Mouse (Mus musculus): Measurements from ENCODE around the gene Dyrk2.
A peak's percentile ranks its signal among the peaks of the same experiment; 100 is the strongest.

The Dyrk2 gene

DNA sequence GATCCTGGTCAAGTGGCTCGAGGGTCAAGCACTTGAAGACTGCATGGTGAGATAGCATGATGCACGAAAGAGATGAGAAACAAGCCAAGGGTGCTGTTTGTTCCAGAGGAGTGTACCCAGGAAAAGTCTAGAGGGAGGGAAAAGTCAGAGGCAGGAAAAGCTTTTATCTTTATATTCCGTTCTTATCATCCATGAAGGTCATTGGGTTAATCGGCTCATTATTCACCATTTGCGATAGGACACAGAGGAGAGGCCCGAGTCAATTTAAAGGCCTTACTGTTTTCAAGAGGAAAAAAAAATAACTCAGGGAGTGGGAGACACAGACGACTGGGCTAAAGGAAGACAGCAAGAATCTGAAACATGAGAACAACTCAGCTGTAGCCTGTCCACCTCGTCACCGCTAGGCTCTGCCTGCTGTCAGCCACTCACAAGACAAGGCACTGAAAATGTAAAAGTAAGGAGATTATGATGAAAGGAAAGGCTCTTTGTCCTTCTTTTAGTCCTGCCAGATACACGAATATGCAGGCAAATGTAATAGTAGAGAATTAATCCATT, 22.9 kb downstream of the Dyrk2 start:
- no peak for DNase-seq (ENCODE audit: low read depth in 1 of 2, low spot score in 2 of 2)

DNA sequence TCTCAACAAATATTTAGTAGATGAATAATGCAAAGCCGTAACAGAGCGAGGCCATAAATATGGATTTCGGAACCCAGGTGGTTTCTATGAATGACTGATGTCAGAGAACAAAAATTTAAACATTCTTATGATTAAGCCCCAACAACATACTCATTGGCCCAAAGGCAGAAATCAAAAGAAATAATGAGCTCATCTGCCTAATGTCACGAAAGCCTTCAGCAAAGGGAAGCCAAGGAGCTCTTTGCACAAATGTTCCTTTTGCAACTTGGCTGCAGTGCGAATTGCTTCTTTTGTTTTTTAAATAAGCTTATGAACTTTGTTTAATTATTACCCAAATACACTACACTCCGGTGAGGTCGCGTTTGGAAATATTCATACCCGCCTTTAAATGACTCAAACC, 29.4 kb downstream of the Dyrk2 start:
- DNase-seq (ENCODE audit: low read depth in 1 of 2, low spot score in 2 of 2) = no peak

DNA sequence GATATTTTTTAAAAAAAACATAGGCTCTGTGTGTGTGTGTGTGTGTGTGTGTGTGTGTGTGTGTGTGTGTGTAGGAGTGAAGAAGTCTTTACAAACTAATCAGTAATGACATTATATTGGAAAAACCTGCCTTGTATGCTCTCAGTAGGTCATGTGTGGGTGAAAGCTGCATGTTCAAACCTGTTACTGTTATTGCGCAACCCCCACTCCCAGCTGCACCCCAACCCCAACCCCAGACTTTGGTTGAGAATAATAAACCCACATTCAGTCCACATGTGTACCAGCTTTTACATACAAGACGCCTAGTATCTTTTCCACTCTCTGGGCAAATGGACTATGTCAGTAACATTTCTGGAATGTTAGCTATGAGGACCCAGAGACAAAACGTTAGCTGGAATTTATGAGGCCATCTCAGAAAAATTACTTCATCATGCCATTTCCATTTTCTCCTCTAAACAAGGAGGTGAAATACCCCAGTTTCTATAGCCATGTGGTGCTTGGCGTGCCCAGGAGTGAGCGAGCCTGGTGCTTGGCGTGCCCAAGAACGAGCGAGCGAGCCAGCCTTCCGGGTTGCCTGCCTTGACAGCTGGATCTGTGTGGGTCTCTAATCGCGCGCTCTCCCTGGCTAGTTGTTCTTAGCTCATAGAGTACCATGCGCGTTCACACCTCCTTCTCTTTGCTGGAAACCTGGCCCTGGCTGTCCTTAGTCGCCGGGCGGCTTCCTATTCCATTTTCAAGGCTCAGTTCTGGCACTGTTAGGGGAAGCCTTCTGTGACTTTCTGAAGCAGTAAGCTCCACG, 30.5 kb downstream of the Dyrk2 start:
- DNase-seq (ENCODE audit: low read depth in 1 of 2, low spot score in 2 of 2) = no peak

DNA sequence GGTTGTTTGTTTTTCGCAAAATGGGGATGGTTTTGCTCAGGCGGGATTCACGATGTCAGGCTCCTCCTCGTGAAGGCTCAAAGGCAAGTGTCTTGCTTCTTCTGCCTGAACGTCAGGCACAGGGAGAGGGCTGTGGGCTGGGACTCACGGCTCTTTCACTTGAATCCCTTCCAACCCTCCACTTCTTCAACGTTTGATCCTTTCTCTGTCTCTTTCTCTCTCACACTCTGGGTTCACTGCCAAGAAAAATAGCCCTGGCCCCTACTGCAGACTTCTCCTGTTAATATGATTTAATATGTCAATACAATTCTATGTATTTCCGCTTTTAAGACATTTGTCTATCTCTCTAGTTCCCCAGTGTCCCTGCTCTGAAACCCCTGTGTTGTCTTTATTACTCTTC, 32.4 kb downstream of the Dyrk2 start:
- DNase-seq (ENCODE audit: low read depth in 1 of 2, low spot score in 2 of 2) = no peak

DNA sequence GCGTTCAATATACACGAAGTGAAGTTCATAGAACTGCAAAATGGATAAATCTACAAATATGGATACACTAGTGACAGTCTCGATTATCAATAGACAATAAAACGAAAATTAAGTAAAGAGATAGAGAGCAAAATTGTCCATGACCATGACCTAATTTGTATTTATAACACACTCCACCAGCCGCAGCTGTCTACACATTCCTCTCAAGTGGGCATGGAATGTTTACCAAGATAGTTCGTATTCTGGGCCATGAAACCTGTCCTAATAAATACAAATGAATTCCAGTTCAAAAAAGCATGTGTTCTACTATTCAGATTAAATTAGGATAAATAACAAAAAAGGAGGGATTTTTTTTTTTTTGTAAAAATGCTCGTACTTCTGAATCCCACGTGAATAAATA, 38.8 kb downstream of the Dyrk2 start:
- DNase-seq (ENCODE audit: low read depth in 1 of 2, low spot score in 2 of 2) = no peak

DNA sequence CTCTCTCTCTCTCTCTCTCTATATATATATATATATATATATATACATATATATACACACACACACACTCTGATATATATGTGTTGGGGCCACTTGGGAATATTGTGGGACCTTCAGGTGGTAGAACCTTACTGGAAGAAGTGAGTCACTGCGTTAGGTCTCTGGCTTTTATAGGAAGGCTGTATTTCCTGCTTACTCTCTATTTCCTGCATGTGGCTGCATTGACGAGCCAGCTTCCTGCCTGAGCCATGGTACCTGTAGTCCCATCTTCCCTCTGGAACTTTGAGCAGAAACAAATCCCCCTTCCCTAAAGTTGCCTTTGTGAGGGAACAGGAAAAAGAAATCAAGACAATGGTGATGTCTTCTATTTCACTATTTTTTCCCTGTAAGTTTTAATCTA, 40.4 kb downstream of the Dyrk2 start:
- no peak for DNase-seq (ENCODE audit: low read depth in 1 of 2, low spot score in 2 of 2)

DNA sequence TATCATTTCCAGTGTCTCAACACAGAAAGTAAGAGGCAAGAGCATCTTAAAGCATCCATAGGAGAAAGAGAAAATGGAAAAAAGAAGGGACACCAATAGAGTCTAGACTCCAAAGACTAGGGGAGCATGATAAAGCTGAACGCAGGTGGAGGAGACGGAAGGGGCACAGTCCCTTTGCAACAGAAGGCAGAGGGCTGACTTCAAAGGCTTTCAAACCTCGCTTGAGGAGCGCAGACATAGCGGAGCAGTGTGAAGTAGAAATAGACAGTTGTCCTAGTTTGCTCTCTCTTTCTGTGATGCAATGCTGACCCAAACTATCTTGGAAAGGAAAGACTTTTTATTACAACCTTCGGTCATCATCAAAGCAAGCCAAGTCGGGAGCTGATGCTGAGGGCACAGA, 42.9 kb downstream of the Dyrk2 start:
- DNase-seq (ENCODE audit: low read depth in 1 of 2, low spot score in 2 of 2) = no peak

DNA sequence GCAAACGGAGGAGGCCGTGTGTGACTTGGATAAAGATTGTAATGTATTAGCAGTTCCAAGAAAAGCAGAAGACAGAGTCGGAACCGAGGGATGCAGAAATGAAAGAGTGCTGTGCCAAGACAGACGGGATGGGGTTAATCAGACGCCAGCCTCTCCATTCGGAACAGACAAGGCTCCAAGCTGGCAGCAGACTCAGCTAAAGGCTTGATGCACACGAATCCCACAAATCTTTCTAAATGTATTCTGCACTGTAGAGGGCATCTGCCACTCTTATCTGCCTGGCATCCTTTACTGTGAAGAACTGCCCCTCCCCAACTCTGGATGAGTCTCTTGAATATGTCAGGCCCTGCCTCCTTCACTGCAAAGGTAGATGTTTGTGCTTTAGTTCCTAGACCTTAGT, 45.2 kb downstream of the Dyrk2 start:
- DNase-seq (ENCODE audit: low read depth in 1 of 2, low spot score in 2 of 2) = no peak

DNA sequence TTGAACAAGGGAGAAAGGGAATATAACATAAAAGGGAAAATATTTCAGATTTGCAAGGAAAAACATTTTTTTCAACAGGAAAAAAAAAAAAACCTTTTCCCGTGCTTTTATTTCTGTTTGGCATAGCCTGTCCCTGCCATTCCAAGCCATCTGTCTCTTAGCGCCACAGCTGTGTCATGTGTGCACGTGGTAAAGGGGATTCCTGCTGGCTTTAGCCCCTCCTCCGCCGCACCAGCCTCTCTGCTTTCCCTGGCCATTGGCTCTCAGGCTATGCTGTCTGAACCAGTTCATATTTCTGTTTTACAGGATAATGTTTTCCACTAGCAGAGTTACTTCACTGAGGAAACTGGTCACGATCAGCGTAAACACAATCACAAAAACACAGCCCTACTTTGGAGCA, 49.1 kb downstream of the Dyrk2 start:
- DNase-seq (ENCODE audit: low read depth in 1 of 2, low spot score in 2 of 2) = no peak

DNA sequence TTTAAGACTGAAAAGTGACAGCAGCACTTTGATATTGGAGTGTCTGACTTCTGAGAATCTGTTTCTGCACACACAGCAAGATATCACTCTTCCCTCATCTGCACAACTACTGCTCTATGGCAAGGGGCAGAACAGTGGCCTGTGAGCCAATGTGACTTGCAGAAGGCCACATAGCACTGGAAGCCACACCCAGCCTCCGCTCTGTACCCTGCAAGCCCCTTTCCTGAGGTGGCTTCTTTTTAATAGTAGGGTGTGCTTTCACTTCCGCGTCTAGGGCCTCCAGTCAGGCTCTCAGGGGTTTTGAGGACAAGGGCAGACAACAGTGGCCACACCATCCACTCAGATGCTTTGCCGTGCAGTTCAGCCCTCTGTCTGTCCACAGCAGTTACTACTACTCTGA, 50.2 kb downstream of the Dyrk2 start:
- DNase-seq (ENCODE audit: low read depth in 1 of 2, low spot score in 2 of 2) = no peak

DNA sequence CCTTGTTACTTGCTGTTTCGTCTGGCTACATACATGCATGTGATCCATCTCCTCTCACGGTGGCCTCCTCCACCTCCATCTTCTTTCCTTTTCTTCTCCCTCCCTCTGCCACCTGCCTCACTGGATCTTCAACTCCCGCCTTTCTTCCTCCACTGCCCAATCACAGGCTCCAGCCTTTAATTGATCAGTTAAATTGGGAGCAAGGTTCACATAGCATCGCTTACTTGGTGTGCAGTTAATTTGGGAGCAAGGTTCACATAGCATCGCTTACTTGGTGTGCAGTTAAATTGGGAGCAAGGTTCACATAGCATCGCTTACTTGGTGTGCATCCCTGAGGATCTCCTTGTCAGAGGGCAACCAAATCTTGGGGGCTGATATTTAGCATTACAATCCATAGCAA, 52.9 kb downstream of the Dyrk2 start:
- DNase-seq (ENCODE audit: low read depth in 1 of 2, low spot score in 2 of 2) = no peak

DNA sequence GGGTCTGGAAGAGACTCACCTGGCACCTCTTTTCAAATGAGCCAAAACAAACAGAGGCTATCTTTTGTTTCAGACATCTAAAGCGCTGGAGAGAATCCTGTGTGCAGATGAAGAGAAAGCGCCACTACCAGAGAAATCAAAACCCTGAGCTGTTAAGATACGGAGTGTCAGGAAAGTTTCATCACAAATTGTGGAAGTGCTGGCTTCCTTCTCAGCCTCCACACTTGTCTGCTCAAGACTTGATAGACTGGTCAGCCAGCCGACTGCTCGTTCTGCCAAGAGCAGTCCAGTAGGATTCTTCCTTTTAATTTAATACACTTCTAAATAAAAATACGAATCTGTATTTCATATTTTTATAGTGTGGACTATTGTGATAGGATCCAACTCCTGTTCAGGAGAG, 58.1 kb downstream of the Dyrk2 start:
- DNase-seq (ENCODE audit: low read depth in 1 of 2, low spot score in 2 of 2) = no peak

DNA sequence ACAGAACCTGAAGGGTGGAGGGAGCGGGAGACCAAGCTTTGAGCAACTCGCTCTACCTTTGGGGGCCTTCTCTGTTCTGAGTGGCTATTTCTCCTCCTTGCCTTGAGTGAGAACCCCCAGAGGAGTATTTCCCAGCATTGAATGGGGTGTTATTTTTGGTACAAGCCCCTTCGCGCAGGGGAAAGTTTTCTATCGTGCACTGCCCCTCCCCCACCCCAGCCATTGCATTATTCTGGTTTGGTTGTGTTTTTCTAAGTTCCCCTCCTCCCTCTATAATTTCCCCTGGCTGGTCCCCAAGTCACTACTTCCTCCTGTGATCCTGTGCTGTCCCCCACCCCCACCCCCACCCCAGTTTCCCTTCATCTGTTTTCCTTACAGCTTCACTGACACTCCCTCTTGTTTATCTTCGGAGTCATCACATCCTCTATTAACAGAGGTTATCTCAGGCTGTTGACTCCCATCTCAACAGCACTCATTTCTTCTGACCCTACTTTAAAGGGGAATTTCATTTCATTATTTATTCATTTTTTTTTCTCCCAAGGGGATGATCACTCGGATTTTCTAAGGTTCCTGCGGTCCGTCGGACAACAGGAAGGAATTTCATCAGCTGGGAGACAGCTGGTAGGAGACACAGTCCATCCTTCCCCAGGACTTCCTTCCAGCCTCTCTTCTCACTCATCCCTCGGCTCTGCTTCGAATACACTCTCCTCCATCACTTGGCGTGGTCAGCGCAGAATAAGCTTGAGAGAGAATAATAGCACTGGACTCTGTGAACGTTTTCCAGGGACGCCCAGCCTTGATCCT, 58.9 kb downstream of the Dyrk2 start:
- peak in 1 of 2 experiments; percentile 26 for DNase-seq (ENCODE audit: low read depth in 1 of 2, low spot score in 2 of 2)

All from monocyte, adult 2 months (primary cell).